Mouse (Mus musculus) stomach, postnatal 0 days (tissue): Measurements from ENCODE around the gene Sgca.

Source experiments
- CTCF ChIP-seq: IDR thresholded peaks from 2 replicates; pipeline ENCODE4 v1.5.1; 2016; ENCODE audit warnings: antibody characterized with exemption, low read depth, mild to moderate bottlenecking, moderate library complexity
- EP300 ChIP-seq: optimal IDR thresholded peaks from 2 replicates; pipeline ENCODE3; 2016; ENCODE audit warnings: antibody characterized with exemption

- TF ChIP-seq EP300 = no peak
- TF ChIP-seq CTCF = no peak
Measured at GRCm38 (mm10) chr11:94979462-94980179, 3.5 kb upstream of the Sgca start.
